Mouse (Mus musculus) R1 (cell line): ENCODE data around the gene Spire2.

ENCODE experiments used
- DNase-seq: peaks from one replicate; pipeline ENCODE4 v3.0.0-alpha.2; 2018; ENCODE audit warnings: low read depth, low spot score

Spire2 gene

DNA sequence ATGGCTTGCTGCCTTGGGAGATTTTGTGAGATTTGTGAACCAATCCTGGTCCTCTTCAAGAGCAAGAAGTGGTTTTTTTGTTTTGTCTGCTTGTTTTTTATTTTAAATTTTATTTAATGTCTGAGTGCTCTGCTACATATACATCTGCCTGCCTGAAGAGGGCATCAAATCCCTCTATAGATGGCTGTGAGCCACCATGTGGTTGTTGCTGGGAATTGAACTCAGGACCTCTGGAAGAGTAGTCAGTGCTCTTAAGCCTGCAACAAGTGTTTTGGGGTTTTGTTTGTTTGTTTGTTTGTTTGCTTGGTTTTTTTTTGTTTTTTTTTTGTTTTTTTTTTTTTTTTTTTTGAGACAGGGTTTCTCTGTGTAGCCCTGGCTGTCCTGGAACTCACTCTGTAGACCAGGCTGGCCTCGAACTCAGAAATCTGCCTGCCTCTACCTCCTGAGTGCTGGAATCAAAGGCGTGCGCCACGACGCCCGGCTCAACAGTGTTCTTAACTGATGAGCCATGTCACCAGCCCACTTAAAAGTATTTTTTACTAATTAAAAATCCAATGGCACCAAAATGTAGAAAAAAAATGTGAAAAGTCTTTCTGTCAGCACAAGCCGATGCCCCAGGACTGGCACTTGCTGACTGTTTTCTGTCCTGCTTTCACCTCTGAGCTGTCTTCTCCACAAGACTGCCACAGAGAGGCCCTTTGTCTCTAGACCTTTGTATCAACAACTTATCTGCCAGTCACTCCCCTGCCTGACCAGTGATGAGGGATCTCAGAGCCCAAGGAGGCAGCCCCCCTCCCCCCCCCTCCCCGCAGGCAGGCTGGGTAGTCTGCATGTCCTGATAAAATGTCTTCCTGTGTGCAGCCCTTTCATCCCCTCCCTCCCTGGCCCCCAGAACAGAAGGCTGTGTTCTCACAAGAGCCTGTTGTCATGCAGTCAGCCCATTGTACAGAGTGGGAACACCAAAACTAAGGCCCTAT, 83.7 kb downstream of the Spire2 start:
- peak; percentile 87 for DNase-seq

- no peak for DNase-seq
Observed at GRCm38 (mm10) chr8:123416944-123417555, 84.5 kb downstream of the Spire2 start.
